Mouse (Mus musculus) thymus, adult 2 months (tissue): ENCODE data around the gene Mgat4c. TPM values are rescaled to one million over a fixed set of nuclear protein-coding genes. Genes with fewer than 3 reads are reported as not detected.

ENCODE experiments used
- DNase-seq: peaks from one replicate; pipeline ENCODE4 v3.0.0; 2021
- H3K27ac ChIP-seq: fragments of 200-500 bp; 2 replicates; pipeline ENCODE4 v1.5.1; 2012; ENCODE audit warnings: low read length, control low read depth; ENCODE audit not compliant: control insufficient read depth, insufficient read depth
- H3K27me3 ChIP-seq: fragments of 200-500 bp; 2 replicates; pipeline ENCODE4 v1.6.1; 2012; ENCODE audit warnings: mild to moderate bottlenecking, low read length, moderate library complexity, mixed read lengths; ENCODE audit not compliant: control insufficient read depth, insufficient read depth
- H3K36me3 ChIP-seq: fragments of 200-500 bp; 2 replicates; pipeline ENCODE4 v1.6.1; 2012; ENCODE audit warnings: mild to moderate bottlenecking, low read length, moderate library complexity; ENCODE audit not compliant: control insufficient read depth, insufficient read depth
- H3K4me1 ChIP-seq: fragments of 200-500 bp; replicated peaks from 2 replicates; pipeline ENCODE4 v1.6.1; 2012; ENCODE audit warnings: low read length; ENCODE audit not compliant: control insufficient read depth, insufficient read depth
- H3K4me3 ChIP-seq: fragments of 200-500 bp; 2 replicates; pipeline ENCODE4 v1.5.1; 2012; ENCODE audit warnings: mild to moderate bottlenecking, low read length, control low read depth, moderate library complexity; ENCODE audit not compliant: control insufficient read depth, insufficient read depth
- CTCF ChIP-seq: fragments of 200-500 bp; IDR thresholded peaks from 2 replicates; pipeline ENCODE4 v1.5.1; 2012; ENCODE audit warnings: mild to moderate bottlenecking, control low read depth, low read length, moderate library complexity, borderline replicate concordance; ENCODE audit not compliant: control insufficient read depth, poor library complexity, insufficient read depth; ENCODE audit errors: extremely low read depth
- POLR2A ChIP-seq: fragments of 200-500 bp; IDR thresholded peaks from 2 replicates; pipeline ENCODE4 v1.6.1; 2012; ENCODE audit warnings: mild to moderate bottlenecking, low read length, control low read depth, moderate library complexity; ENCODE audit not compliant: control insufficient read depth, poor library complexity, insufficient read depth; ENCODE audit errors: extremely low read depth
- WGBS: fragments of 180-500 bp; shearing (Covaris S2); methylation state at CpG from one replicate; pipeline ENCODE4 v1.1.7; 2018; 5-methylcytosine and 5-hydroxymethylcytosine counted together
- polyA plus RNA-seq: library from polyadenylated mRNA; depleted of rRNA; stranded (reverse); fragments of >200 nt; gene quantifications from 2 replicates; pipeline ENCODE4 v1.2.3, GENCODE M21; 2012; rRNA removed

The Mgat4c gene
- polyA plus RNA-seq, result not detected in 2 replicates

DNA sequence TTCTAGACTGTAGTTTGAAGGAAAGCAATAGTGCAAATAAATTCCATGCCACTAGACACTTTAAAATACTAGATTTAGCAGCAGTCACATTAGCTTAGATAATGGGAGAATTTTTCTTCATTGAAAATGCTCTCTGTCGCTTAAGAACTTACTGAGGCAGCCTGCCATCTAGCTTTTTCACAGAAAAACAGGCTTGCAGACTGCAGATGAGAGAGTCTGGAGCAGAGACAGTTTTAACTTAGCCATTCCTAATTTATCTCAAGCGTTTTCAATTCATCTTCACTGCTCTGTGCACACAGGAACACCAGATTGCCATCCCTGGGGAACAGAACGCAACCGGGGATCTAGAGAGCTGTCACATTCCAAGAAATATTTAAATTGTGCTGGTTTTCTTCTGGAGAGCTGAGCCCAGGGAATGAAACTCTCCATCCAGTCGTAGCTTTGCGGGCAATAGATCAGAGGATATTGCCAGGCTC, at the start of gene Mgat4c:
Mgat4c (plus strand) TSS at position 51 of the 476 bp plus-strand sequence.
- Histone ChIP-seq H3K4me1 (no peaks in the 10 kb centered on the region), H3K27ac (no peak within 1 kb of the TSS), H3K4me3 (no peak within 1 kb of the TSS), H3K27me3 (no peaks in the 10 kb centered on the region), H3K36me3 (no peaks in the 10 kb centered on the region)
- TF ChIP-seq CTCF (no peak), POLR2A (no peak)
- DNase-seq, result no peak
- WGBS, result 81% methylated on average over 6 of the region's 6 CpGs

DNA sequence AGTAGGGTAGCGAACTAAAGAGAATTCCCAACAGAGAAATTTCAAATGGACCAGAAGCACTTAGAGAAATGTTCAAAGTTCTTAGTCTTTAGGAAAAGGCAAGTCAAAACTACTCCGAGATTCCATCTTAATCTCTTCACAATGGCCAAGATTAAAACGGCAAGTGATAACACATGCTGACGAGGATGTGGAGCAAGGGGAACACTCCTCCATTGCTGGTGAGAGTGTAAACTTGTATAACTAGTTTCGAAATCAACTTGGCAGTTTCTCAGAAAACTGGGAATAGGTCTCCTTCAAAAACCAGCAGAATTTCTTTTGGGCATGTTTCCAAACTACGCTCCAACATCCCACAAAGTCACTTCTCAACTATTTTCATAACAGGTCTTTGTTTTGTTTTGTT, 46.0 kb upstream of the Mgat4c start:
- H3K4me1 ChIP-seq, result no peaks in the 10 kb centered on the region
- DNase-seq, result no peak
- 86% methylated on average over 6 of the region's 6 CpGs for WGBS
- H3K36me3 ChIP-seq, result no peaks in the 10 kb centered on the region
- no peak overlapping the region for H3K4me3 ChIP-seq
- H3K27ac ChIP-seq, result no peak overlapping the region
- TF ChIP-seq CTCF (no peak), POLR2A (no peak)
- no peaks in the 10 kb centered on the region for H3K27me3 ChIP-seq

DNA sequence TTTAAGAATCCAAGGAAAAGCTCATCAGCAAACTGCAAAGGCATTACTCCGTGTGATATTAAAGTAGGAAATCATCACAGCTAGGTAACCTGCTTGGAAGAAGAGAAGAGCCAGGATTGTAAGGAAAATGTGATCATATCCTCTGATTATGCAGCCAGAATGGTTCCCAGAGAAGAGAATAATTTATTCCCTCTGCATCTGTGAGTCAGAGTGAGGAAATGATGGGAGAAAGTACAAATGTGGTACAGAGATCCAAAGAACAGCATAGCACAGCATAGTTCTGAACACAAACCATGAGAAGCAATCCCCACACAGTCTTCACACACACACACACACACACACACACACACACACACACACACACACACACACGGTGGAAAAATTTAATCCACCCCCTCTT, 40.2 kb upstream of the Mgat4c start:
- no peaks in the 10 kb centered on the region for H3K36me3 ChIP-seq
- H3K4me3 ChIP-seq, result no peak overlapping the region
- H3K27me3 ChIP-seq, result no peaks in the 10 kb centered on the region
- H3K4me1 ChIP-seq, result no peaks in the 10 kb centered on the region
- 77% methylated on average over 2 of the region's 2 CpGs for WGBS
- H3K27ac ChIP-seq, result no peak overlapping the region
- TF ChIP-seq CTCF (no peak), POLR2A (no peak)
- no peak for DNase-seq

DNA sequence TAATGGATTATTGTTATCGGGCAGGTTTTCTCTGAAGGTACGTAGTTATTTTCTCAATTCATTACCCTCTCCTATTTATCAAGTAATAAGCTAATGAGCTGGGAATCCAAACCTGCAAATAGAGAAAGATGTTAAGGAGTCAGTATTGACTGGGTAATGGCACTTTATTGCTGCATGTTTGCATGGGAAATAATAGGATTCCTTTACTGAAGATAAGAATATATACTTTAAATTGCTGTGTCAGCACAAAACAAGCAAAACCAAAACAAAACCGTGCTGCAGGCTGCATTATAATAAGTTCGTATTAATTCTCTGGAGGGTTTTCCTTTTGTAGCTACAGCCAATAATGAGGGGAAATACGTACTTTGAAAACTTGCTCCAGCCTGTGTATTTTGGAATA, 627 bp downstream of the Mgat4c start:
- H3K4me1 ChIP-seq, result no peaks in the 10 kb centered on the region
- WGBS, result 91% methylated on average over 5 of the region's 5 CpGs
- no peaks in the 10 kb centered on the region for H3K27me3 ChIP-seq
- no peak overlapping the region for H3K27ac ChIP-seq
- no peaks in the 10 kb centered on the region for H3K36me3 ChIP-seq
- TF ChIP-seq CTCF (no peak), POLR2A (no peak)
- no peak for DNase-seq
- H3K4me3 ChIP-seq, result no peak overlapping the region

DNA sequence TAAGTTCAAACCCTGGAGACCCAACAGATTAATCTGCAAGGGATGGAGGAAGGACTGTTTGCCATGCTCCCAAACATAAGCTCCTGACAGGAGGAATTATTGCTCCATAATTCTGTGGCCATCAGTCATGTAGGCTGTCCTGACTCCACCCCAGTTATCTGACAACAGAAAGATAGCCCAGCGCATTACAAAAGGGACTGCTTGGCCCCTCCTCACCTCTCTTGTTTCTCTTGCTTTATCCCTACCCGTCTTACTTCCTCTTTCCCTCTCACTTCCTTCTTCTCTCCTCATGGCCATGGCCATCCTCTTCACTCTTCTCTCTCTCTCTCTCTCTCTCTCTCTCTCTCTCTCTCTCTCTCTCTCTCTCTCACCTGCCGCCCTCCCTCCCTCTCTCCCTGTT, 80.5 kb downstream of the Mgat4c start:
- no peaks in the 10 kb centered on the region for H3K4me1 ChIP-seq
- no peak for TF ChIP-seq CTCF
- no peaks in the 10 kb centered on the region for H3K36me3 ChIP-seq
- WGBS, result 64% methylated on average over 3 of the region's 3 CpGs
- H3K4me3 ChIP-seq, result no peak overlapping the region
- no peak overlapping the region for H3K27ac ChIP-seq
- DNase-seq, result no peak
- H3K27me3 ChIP-seq, result no peaks in the 10 kb centered on the region

DNA sequence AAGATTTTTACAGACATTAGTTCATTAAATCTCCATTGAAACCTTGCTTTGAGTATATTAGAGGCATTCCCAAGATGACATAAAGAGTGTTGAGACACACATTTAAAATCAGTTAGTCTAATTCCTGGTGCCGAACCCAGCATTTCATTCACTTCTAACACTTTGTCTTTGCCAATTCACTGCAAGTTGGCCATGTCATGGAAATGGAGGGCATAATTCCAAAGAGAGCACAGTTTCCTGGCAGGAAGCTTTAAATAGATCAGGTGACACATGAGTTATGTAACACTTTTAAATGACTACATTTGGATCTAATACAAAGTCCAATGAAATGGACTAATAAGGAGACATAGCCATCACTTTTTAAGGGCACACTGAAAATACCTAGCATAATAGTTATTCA, 89.4 kb downstream of the Mgat4c start:
- no peaks in the 10 kb centered on the region for H3K36me3 ChIP-seq
- TF ChIP-seq CTCF (no peak), POLR2A (no peak)
- no peak for DNase-seq
- 91% methylated on average over 1 of the region's 1 CpGs for WGBS
- H3K27ac ChIP-seq, result no peak overlapping the region
- no peaks in the 10 kb centered on the region for H3K27me3 ChIP-seq
- no peaks in the 10 kb centered on the region for H3K4me1 ChIP-seq
- H3K4me3 ChIP-seq, result no peak overlapping the region

DNA sequence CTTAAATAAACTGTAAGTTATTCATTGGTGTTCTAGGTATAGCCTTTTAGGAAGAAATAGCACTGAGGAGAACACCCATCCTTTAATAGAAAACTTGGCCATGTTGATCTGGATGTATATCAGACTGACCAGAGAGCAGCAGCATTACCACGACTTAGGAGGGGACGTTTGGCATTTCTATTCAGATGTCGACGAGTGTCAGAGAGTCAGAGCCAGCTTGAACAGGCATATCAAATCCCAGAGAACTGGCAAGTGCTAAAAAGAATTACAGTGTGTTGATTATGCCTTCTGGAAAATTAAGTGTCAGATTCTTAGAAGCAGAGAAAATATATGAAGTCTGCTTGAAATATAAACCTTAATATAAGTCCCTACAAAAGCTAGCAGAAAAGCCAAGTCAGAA, 89.9 kb downstream of the Mgat4c start:
- TF ChIP-seq CTCF, result no peak
- no peak for TF ChIP-seq POLR2A
- 90% methylated on average over 4 of the region's 4 CpGs for WGBS

More for the DNA sequence above, 89.9 kb downstream of the Mgat4c start:
- H3K27ac ChIP-seq, result no peak overlapping the region
- DNase-seq, result no peak
- H3K4me3 ChIP-seq, result no peak overlapping the region
- no peaks in the 10 kb centered on the region for H3K36me3 ChIP-seq
- no peaks in the 10 kb centered on the region for H3K27me3 ChIP-seq
- H3K4me1 ChIP-seq, result no peaks in the 10 kb centered on the region
